In the genomic region with DNA sequence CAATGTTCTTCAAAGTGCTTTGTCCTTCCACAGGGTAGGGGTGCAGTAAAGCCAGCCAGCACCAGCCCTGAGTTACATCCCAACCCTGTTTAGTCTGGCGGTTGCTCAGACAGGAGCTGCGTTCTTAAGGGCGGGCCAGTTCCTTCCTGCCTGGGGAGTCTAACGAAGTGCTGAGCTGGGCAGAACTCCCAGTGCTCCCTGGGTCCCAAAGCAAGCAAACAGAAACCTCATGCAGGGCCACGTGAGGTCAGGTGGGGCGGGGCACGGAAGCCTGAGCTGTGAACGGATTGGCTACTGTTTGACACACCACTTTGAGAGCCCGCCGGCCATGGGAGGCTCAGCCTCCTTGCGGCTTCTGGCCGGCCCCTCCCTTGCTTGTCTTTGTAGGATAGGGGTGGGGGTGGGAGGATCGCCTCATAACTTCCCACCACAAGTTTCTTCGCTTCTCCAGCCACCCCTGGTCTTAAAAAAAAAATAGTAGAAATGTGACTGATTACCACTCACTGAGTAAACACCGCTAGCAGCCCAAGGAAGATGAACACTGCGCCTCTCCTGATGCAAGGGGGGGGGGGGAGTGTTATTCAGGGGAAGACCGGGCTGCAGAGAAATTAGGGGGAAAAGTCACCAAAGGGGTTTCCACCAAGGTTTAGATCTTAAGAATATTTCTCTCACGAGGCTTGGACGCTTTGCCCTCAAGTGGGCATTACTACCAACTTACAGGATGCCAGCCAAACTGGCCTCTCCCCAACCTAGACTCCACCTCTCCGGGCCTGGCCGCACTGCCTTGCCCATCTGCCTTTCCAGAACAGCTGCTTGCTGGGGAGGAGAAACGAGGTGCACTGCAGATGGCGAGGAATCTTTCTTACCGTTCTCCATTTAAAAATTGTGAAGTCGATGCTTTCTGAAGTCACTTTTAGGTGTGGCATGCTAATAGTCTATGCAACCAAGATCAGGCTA, we compare ENCODE assay signal across 8 mouse cellular contexts.
DNase-seq lines count a peak whose midpoint lies in the region; ATAC-seq and TF ChIP-seq lines count a peak whose summit lies in the region.

No protein-coding gene starts in this region.

- no peak for TF ChIP-seq CTCF in left cerebral cortex, adult 2 months (IDR thresholded peaks at IDR 0.05)

- no peak overlapping the region for H3K27ac ChIP-seq in hindbrain, embryonic 14.5 days
- peak overlapping the region; percentile 28; the same call in 1 of the 2 replicates for H3K27ac ChIP-seq in left cerebral cortex, adult 2 months
- peak overlapping the region; percentile 83 for H3K27ac ChIP-seq in macrophage

- H3K4me2 ChIP-seq in hindbrain, embryonic 14.5 days (replicated peaks), result peak overlapping the region; percentile 41

- DNase-seq in R1 (ENCODE audit: low read depth, low spot score), result peak; percentile 79
- peak; percentile 82 to 84 for DNase-seq in cerebellum, postnatal 25 days
- peak; percentile 43 to 61 for DNase-seq in frontal cortex, postnatal 25 days (ENCODE audit: low spot score in 2 of 2)
- DNase-seq in hindbrain, embryonic 14.5 days (ENCODE audit: low spot score), result peak; percentile 46
- peak; percentile 59 to 77 for DNase-seq in left cerebral cortex, adult 2 months (ENCODE audit: extremely low spot score in 1 of 2, low spot score in 2 of 2)
- DNase-seq in retina, postnatal 7 days (ENCODE audit: low read depth, low spot score), result peak; percentile 27
- DNase-seq in urinary bladder, adult 18-20 months (ENCODE audit: low spot score in 2 of 2), result peak; percentile 84 to 93

- 25% methylated on average over 25 of the region's 25 CpGs for WGBS in hindbrain, embryonic 14.5 days
- WGBS in macrophage (ENCODE audit: missing documents), result 24% methylated on average over 23 of the region's 25 CpGs

- intact Hi-C loops in left cerebral cortex, adult 2 months (cut with DNase I), result loop anchor here (1.0 kb wide), 1 partner anchor 9 kb away; no protein-coding TSS in a partner anchor

- no peaks in the 10 kb centered on the region for H3K9me3 ChIP-seq in hindbrain, embryonic 14.5 days (ENCODE audit: control insufficient read depth, low read length)

- H3K4me1 ChIP-seq in hindbrain, embryonic 14.5 days (replicated peaks; ENCODE audit: control insufficient read depth, insufficient read depth, low read length), result no peaks in the 10 kb centered on the region

- no peaks in the 10 kb centered on the region for H3K79me2 ChIP-seq in macrophage (ENCODE audit: inconsistent target)

- ATAC-seq in hindbrain, embryonic 14.5 days (ENCODE audit: low FRiP score), result peak; percentile 87

- no peak overlapping the region for H3K9ac ChIP-seq in hindbrain, embryonic 14.5 days

- peaks cover 34% of the 10 kb centered on the region for H3K27me3 ChIP-seq in hindbrain, embryonic 14.5 days (ENCODE audit: control insufficient read depth, insufficient read depth, low read length)

- H3K4me3 ChIP-seq in hindbrain, embryonic 14.5 days (replicated peaks; ENCODE audit: low read length), result peak overlapping the region; percentile 7; the same call in 1 of the 2 replicates
- no peak overlapping the region for H3K4me3 ChIP-seq in left cerebral cortex, adult 2 months
- no peak overlapping the region for H3K4me3 ChIP-seq in macrophage (ENCODE audit: inconsistent target)

- H3K36me3 ChIP-seq in hindbrain, embryonic 14.5 days (replicated peaks; ENCODE audit: control insufficient read depth, insufficient read depth), result no peaks in the 10 kb centered on the region
- no peaks in the 10 kb centered on the region for H3K36me3 ChIP-seq in macrophage (ENCODE audit: inconsistent target)

Comparison
In these comparisons a context has a peak if more than half of its experiments do, and no peak if none do; other contexts are left out.
1. DNase-seq: peak in every context shown above with its lines; median percentile 88 in urinary bladder, adult 18-20 months; 83 in cerebellum, postnatal 25 days; 79 in R1; 68 in left cerebral cortex, adult 2 months; 52 in frontal cortex, postnatal 25 days; 46 in hindbrain, embryonic 14.5 days; 27 in retina, postnatal 7 days.